Mouse (Mus musculus) MEL (cell line): ENCODE results near the gene Kctd20. TPM values are rescaled to one million over a fixed set of nuclear protein-coding genes. Genes with fewer than 3 reads are reported as not detected.
A peak's percentile ranks its signal among the peaks of the same experiment; 100 is the strongest.

Experiments used
- DNase-seq: peaks from one replicate; pipeline ENCODE4 v3.0.0; 2011; ENCODE audit warnings: low read depth, low spot score
- H3K27ac ChIP-seq: 2 replicates; pipeline ENCODE4 v1.5.1; 2012; ENCODE audit warnings: low read depth, mild to moderate bottlenecking, control low read depth, low read length, moderate library complexity; ENCODE audit not compliant: control insufficient read depth
- H3K27me3 ChIP-seq, 2 experiments: fragments of 150-350 bp in 1 of 2; sonication (generic) in 1 of 2; 2 replicates each; pipeline ENCODE4 v1.6.1; 2012; ENCODE audit warnings: low read length in 2 of 2, mild to moderate bottlenecking in 2 of 2, improper control_type of control experiment in 1 of 2, moderate library complexity in 1 of 2; ENCODE audit not compliant: insufficient read depth in 2 of 2, control insufficient read depth in 1 of 2
- H3K36me3 ChIP-seq, 2 experiments: 2 replicates each; pipeline ENCODE4 v1.6.1; 2012 to 2014; ENCODE audit warnings: low read length in 2 of 2, improper control_type of control experiment in 1 of 2, inconsistent platforms in 1 of 2, mild to moderate bottlenecking in 1 of 2; ENCODE audit not compliant: insufficient read depth in 2 of 2, control insufficient read depth in 1 of 2
- H3K4me1 ChIP-seq, 2 experiments: fragments of 150-350 bp in 1 of 2; sonication (generic) in 1 of 2; 2 replicates each; pipeline ENCODE4 v1.6.1; 2012; ENCODE audit warnings: low read length in 2 of 2, improper control_type of control experiment in 1 of 2, mild to moderate bottlenecking in 1 of 2; ENCODE audit not compliant: insufficient read depth in 2 of 2, control insufficient read depth in 1 of 2
- H3K4me3 ChIP-seq, 2 experiments: fragments of 150-350 bp in 1 of 2; sonication (generic) in 1 of 2; 2 replicates each; pipeline ENCODE4 v1.5.1; 2012; ENCODE audit warnings: low read depth in 2 of 2, low read length in 2 of 2, mild to moderate bottlenecking in 2 of 2, moderate library complexity in 2 of 2, control low read depth in 1 of 2, improper control_type of control experiment in 1 of 2; ENCODE audit not compliant: control insufficient read depth in 1 of 2, insufficient read depth in 1 of 2
- H3K79me2 ChIP-seq: 2 replicates; pipeline ENCODE4 v1.6.1; 2012; ENCODE audit warnings: mild to moderate bottlenecking, low read length, moderate library complexity; ENCODE audit not compliant: control insufficient read depth, poor library complexity, insufficient read depth
- H3K9ac ChIP-seq: 2 replicates; pipeline ENCODE4 v1.6.1; 2012; ENCODE audit warnings: low read depth, mild to moderate bottlenecking, control low read depth, low read length, moderate library complexity; ENCODE audit not compliant: control insufficient read depth, poor library complexity, severe bottlenecking
- H3K9me3 ChIP-seq: fragments of 150-350 bp; sonication (generic); replicated peaks from 2 replicates; pipeline ENCODE4 v1.6.1; 2012; ENCODE audit warnings: mild to moderate bottlenecking, low read length, improper control_type of control experiment, moderate library complexity; ENCODE audit not compliant: insufficient read depth
- CTCF ChIP-seq, 3 experiments: IDR thresholded peaks in 2 of 3; conservative IDR thresholded peaks in 1 of 3; 2 replicates each; pipeline ENCODE4 v1.5.1; 2011 to 2012; ENCODE audit warnings: low read length in 3 of 3, low read depth in 2 of 3, mild to moderate bottlenecking in 2 of 3, improper control_type of control experiment in 1 of 3, inconsistent platforms in 1 of 3, mixed read lengths in 1 of 3, moderate library complexity in 1 of 3; ENCODE audit not compliant: control insufficient read depth in 1 of 3, insufficient read depth in 1 of 3, poor library complexity in 1 of 3, severe bottlenecking in 1 of 3
- EP300 ChIP-seq, 2 experiments: IDR thresholded peaks; 2 replicates each; pipeline ENCODE4 v1.6.1; 2011; ENCODE audit warnings: improper control_type of control experiment in 2 of 2, low read length in 2 of 2, low read depth in 1 of 2, mild to moderate bottlenecking in 1 of 2
- ETS1 ChIP-seq: IDR thresholded peaks from 2 replicates; pipeline ENCODE4 v1.6.1; 2012; ENCODE audit warnings: low read depth, mild to moderate bottlenecking, inconsistent platforms, low read length, improper control_type of control experiment, moderate library complexity
- HCFC1 ChIP-seq: IDR thresholded peaks from 2 replicates; pipeline ENCODE4 v1.6.1; 2012; ENCODE audit warnings: low read depth, mild to moderate bottlenecking, inconsistent platforms, low read length, improper control_type of control experiment, moderate library complexity
- MAFK ChIP-seq: IDR thresholded peaks from 2 replicates; pipeline ENCODE4 v1.6.1; 2011; ENCODE audit warnings: low read depth, mild to moderate bottlenecking, low read length, improper control_type of control experiment, borderline replicate concordance
- MEF2A ChIP-seq: IDR thresholded peaks from 2 replicates; pipeline ENCODE4 v1.6.1; 2014; ENCODE audit warnings: low read depth, mild to moderate bottlenecking, inconsistent platforms, low read length, improper control_type of control experiment; ENCODE audit not compliant: poor library complexity, insufficient replicate concordance, severe bottlenecking; ENCODE audit errors: extremely low read depth
- MXI1 ChIP-seq: IDR thresholded peaks from 2 replicates; pipeline ENCODE4 v1.6.1; 2011; ENCODE audit warnings: mild to moderate bottlenecking, low read depth, low read length, improper control_type of control experiment
- MYC ChIP-seq: IDR thresholded peaks from 2 replicates; pipeline ENCODE4 v1.6.1; 2011; ENCODE audit warnings: low read depth, mild to moderate bottlenecking, low read length, improper control_type of control experiment, moderate library complexity
- NRF1 ChIP-seq: IDR thresholded peaks from 2 replicates; pipeline ENCODE4 v1.6.1; 2014; ENCODE audit warnings: low read depth, mild to moderate bottlenecking, inconsistent platforms, low read length, improper control_type of control experiment, moderate library complexity; ENCODE audit not compliant: poor library complexity, insufficient read depth, severe bottlenecking
- POLR2AphosphoS2 ChIP-seq: IDR thresholded peaks from 2 replicates; pipeline ENCODE4 v1.6.1; 2011; ENCODE audit warnings: low read length, improper control_type of control experiment
- POLR2AphosphoS5 ChIP-seq: IDR thresholded peaks from 2 replicates; pipeline ENCODE4 v1.6.1; 2012; ENCODE audit warnings: low read depth, borderline replicate concordance, mild to moderate bottlenecking, inconsistent platforms, low read length, moderate library complexity, mixed read lengths
- RAD21 ChIP-seq: IDR thresholded peaks from 2 replicates; pipeline ENCODE4 v1.6.1; 2011; ENCODE audit warnings: mild to moderate bottlenecking, low read depth, low read length, improper control_type of control experiment
- SIN3A ChIP-seq: IDR thresholded peaks from 2 replicates; pipeline ENCODE4 v1.6.1; 2012; ENCODE audit warnings: low read length, improper control_type of control experiment, inconsistent platforms
- SMC3 ChIP-seq: IDR thresholded peaks from 2 replicates; pipeline ENCODE4 v1.6.1; 2011; ENCODE audit warnings: low read depth, low read length, improper control_type of control experiment
- TCF12 ChIP-seq: IDR thresholded peaks from 2 replicates; pipeline ENCODE4 v1.6.1; 2014; ENCODE audit warnings: low read depth, mild to moderate bottlenecking, inconsistent platforms, low read length, improper control_type of control experiment, moderate library complexity
- USF2 ChIP-seq, 2 experiments: IDR thresholded peaks; 2 replicates each; pipeline ENCODE4 v1.6.1; 2011 to 2012; ENCODE audit warnings: improper control_type of control experiment in 2 of 2, low read length in 2 of 2, borderline replicate concordance in 1 of 2, inconsistent platforms in 1 of 2, low read depth in 1 of 2, mild to moderate bottlenecking in 1 of 2; ENCODE audit not compliant: insufficient read depth in 1 of 2
- ZC3H11A ChIP-seq: IDR thresholded peaks from 2 replicates; pipeline ENCODE4 v1.6.1; 2012; ENCODE audit warnings: low read depth, mild to moderate bottlenecking, inconsistent platforms, low read length, improper control_type of control experiment
- ZMIZ1 ChIP-seq: IDR thresholded peaks from 2 replicates; pipeline ENCODE4 v1.6.1; 2012; ENCODE audit warnings: low read depth, mild to moderate bottlenecking, inconsistent platforms, low read length, improper control_type of control experiment, moderate library complexity
- polyA plus RNA-seq, 2 experiments: library from polyadenylated mRNA; stranded (reverse) in 1 of 2; unstranded in 1 of 2; fragments of >175 nt in 1 of 2; fragments of >200 nt in 1 of 2; gene quantifications; 2 replicates each; pipeline versions ENCODE4 v1.2.1 to v1.2.4; 2012; ENCODE audit warnings: low replicate concordance in 2 of 2, low read depth in 1 of 2; ENCODE audit not compliant: insufficient read length in 2 of 2, insufficient read depth in 1 of 2, missing spikeins in 1 of 2
- total RNA-seq: library from RNA; depleted of rRNA; stranded (reverse); fragments of 300-350 nt; gene quantifications from 2 replicates; pipeline ENCODE4 v1.2.3, GENCODE M21; 2012; rRNA removed

Kctd20 gene
- total and polyA plus RNA-seq, 3 experiments: 41.8 to 65.4 TPM; not detected in 1

DNA sequence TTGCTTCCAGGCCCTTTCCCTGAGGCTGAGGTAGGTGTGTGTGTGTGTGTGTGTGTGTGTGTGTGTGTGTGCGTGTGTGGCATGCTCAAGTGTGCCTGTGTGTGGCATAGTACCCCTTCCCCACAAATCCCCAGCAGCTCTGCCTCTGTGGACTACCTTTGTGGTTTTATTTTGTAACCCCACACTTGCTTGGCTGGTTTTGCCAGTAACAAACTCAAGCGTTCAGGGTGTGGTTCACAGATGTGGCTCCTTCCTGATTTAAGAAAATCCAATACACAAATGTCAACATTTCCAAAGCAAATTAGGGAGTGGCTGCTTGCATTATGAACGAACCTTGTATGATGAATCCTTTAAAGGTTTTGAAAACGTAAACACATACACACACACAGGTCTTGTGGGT, 65.0 kb downstream of the Kctd20 start:
- Histone ChIP-seq H3K36me3 (no peaks in the 10 kb centered on the region), H3K79me2 (no peaks in the 10 kb centered on the region), H3K4me3 (no peak overlapping the region), H3K4me1 (no peaks in the 10 kb centered on the region), H3K9ac (no peak overlapping the region), H3K27ac (no peak overlapping the region), H3K9me3 (no peaks in the 10 kb centered on the region), H3K27me3 (no peaks in the 10 kb centered on the region)
- DNase-seq: no peak
- TF ChIP-seq MYC: no peak
- no peak for TF ChIP-seq MXI1
- TF ChIP-seq NRF1: no peak
- TF ChIP-seq EP300 (IDR thresholded peaks at IDR 0.05; ENCODE audit: low read depth in 1 of 2, low read length in 2 of 2): no peak
- TF ChIP-seq MEF2A: no peak
- TF ChIP-seq POLR2AphosphoS5: no peak

DNA sequence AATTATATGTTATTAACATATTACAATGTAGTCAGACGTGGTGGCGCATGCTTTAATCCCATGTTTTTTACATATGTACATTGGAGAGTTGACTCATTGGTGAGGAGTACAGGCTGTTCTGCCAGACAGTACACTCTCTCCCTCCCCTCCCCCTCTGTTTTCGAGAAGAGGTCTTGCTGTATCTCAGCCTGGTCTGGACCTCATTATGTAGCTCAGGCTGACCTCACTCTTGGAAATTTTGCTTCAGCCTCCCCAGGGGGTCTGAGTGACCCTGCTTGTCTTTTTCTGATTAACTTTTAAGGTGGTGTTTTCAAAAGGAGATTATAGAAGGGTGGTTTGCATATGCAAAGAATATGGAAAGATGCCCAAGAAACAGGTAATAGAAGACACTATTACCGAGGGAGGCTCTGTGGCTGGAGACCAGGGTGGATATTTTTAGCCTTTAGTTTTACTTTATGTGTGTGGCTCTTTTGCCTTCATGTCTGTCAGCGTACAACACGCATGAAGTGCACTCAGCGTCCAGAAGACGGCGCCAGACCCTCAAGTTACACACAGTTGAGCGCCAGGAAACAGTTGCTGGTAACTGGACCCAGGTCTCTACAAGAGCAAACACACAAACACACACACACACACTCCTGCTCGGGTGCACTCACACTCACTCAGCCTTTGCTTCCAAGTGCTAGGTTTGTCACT, 66.7 kb downstream of the Kctd20 start:
- Histone ChIP-seq H3K79me2 (no peaks in the 10 kb centered on the region), H3K36me3 (no peaks in the 10 kb centered on the region), H3K4me3 (no peak overlapping the region), H3K9me3 (no peaks in the 10 kb centered on the region), H3K9ac (no peak overlapping the region), H3K27ac (no peak overlapping the region), H3K27me3 (no peaks in the 10 kb centered on the region), H3K4me1 (no peaks in the 10 kb centered on the region)
- DNase-seq: peak; percentile 87
- TF ChIP-seq RAD21 (peak; percentile 87), ETS1 (no peak), ZC3H11A (peak; percentile 63), USF2 (IDR thresholded peaks at IDR 0.05; ENCODE audit: borderline replicate concordance in 1 of 2, insufficient read depth in 1 of 2, low read depth in 1 of 2, low read length in 2 of 2) (no peak), MXI1 (peak; percentile 18; the same call in 1 of the 2 replicates), SMC3 (peak; percentile 89), POLR2AphosphoS2 (no peak), HCFC1 (no peak), TCF12 (no peak), CTCF (IDR thresholded peaks at IDR 0.05 in 2 of 3, conservative IDR thresholded peaks at IDR 0.05 in 1 of 3; ENCODE audit: control insufficient read depth in 1 of 3, insufficient read depth in 1 of 3, low read depth in 2 of 3, low read length in 3 of 3, poor library complexity in 1 of 3, severe bottlenecking in 1 of 3) (peak; percentile 93 to 96 (median 95)), SIN3A (peak; percentile 33; the same call in 1 of the 2 replicates), ZMIZ1 (no peak), MAFK (no peak)

Other genes with a start within 250 kb of the Kctd20 start
- gene AC170998.1, start 225.9 kb upstream of the Kctd20 start, total RNA-seq: 0.42 and 0.92 TPM in 2 replicates
- under 1 TPM in 1 of 2 experiments, not detected in 1; 0.42 TPM for gene AC170998.1, start 225.9 kb upstream of the Kctd20 start, polyA plus RNA-seq
- 0.04 TPM in 1 of 2 replicates, not detected in the other for gene Mapk13, start 182.7 kb upstream of the Kctd20 start, total RNA-seq
- 1 to 10 TPM in 1 of 2 experiments, not detected in 1; 1.4 TPM for gene Mapk13, start 182.7 kb upstream of the Kctd20 start, polyA plus RNA-seq
- 1.7 and 2.5 TPM in 2 replicates for gene Brpf3, start 150.9 kb upstream of the Kctd20 start, total RNA-seq
- 10 to 100 TPM in 1 of 2 experiments, not detected in 1; 23.7 TPM for gene Brpf3, start 150.9 kb upstream of the Kctd20 start, polyA plus RNA-seq
- gene Pnpla1, start 93.5 kb upstream of the Kctd20 start, total RNA-seq: 0.08 TPM in 1 of 2 replicates, not detected in the other
- gene Pnpla1, start 93.5 kb upstream of the Kctd20 start, polyA plus RNA-seq: under 1 TPM in 1 of 2 experiments, not detected in 1; 0.38 TPM
- 0.04 TPM in 1 of 2 replicates, not detected in the other for gene 4930539E08Rik, start 36.6 kb upstream of the Kctd20 start, total RNA-seq
- gene 4930539E08Rik, start 36.6 kb upstream of the Kctd20 start, polyA plus RNA-seq: under 1 TPM in 1 of 2 experiments, not detected in 1; 0.01 TPM
- gene Pxt1, start 8.1 kb upstream of the Kctd20 start, total RNA-seq: not detected in 2 replicates
- gene Pxt1, start 8.1 kb upstream of the Kctd20 start, polyA plus RNA-seq: not detected
- gene Stk38, start 56.0 kb downstream of the Kctd20 start, total RNA-seq: 14.4 and 17.1 TPM in 2 replicates
- 100 to 1,000 TPM in 1 of 2 experiments, 10 to 100 TPM in 1; 49.3 to 290 TPM for gene Stk38, start 56.0 kb downstream of the Kctd20 start, polyA plus RNA-seq
- gene Srsf3, start 80.7 kb downstream of the Kctd20 start, total RNA-seq: 312 and 367 TPM in 2 replicates
- gene Srsf3, start 80.7 kb downstream of the Kctd20 start, polyA plus RNA-seq: 100 to 1,000 TPM; 326 to 556 TPM
- 2.0 and 2.3 TPM in 2 replicates for gene Cdkn1a, start 139.0 kb downstream of the Kctd20 start, total RNA-seq
- gene Cdkn1a, start 139.0 kb downstream of the Kctd20 start, polyA plus RNA-seq: 10 to 100 TPM in 1 of 2 experiments, not detected in 1; 21.0 TPM
- 5.4 and 9.5 TPM in 2 replicates for gene Rab44, start 162.2 kb downstream of the Kctd20 start, total RNA-seq
- gene Rab44, start 162.2 kb downstream of the Kctd20 start, polyA plus RNA-seq: 1 to 10 TPM in 1 of 2 experiments, not detected in 1; 7.0 TPM